Mouse (Mus musculus) adrenal gland, adult (tissue): ENCODE results near the gene Lgi1.
A peak's percentile ranks its signal among the peaks of the same experiment; 100 is the strongest.

Experiments used
- DNase-seq, 2 experiments: peaks; one replicate each; pipeline ENCODE4 v3.0.0; 2022 to 2023; ENCODE audit warnings: low spot score in 1 of 2; ENCODE audit not compliant: inconsistent age in 2 of 2

Gene Lgi1

DNA sequence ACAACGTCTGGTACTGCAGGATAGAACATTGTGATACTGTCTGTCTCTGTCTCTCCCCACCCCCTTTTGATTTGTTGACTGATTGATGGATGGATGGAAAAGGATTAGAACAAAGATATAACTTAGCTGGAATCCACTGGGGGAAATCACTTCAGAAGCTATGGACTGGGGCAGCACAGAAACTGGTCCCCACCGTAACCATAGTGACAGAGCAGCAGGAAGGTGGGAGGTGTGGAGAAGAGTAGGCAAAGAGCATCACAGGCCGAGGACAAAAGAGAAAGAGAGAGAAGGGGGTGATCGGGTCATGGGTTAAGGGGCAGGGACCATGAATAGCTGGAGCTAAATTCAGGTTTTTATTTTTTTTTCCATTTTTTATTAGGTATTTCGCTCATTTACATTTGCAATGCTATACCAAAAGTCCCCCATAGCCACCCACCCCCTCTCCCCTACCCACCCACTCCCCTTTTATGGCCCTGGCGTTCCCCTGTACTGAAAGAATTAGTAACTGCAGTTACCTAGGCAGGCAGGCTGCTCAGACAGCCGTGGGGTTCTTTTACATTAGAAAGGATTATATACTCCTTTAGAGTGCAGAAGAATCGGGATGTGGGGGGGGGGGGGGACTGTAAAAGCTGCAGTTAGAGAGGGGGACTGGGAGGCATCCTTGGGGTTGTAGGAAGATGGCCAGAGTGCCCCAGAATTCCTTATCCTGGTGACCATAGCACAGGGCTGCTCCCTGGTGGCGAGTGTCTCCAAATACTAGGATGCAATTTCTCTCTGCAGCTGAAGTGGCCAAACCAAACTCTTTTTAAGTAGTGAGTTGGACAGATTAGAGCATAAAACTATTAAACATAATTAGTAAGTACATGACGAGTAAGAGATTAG is 60.1 kb downstream of the Lgi1 start:
- DNase-seq, result peak in 1 of 2 experiments; percentile 25

DNA sequence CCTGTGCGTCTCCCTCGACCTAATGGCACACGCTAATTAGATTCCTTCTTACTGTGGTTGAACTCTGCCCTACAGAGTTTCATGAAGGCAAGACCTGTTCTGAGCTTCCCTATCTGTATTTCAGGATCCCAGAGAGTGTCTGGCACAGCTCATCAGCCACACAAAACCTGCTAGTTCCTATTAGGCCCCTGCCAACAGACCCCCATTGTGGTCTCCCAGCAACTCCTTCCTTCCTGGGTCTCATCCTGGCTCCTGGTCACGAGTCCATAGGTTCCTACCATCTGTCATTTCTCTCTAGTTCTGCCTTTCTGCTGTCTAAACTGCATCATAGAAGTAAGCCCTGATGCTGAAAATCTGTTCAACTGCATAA is 60.7 kb downstream of the Lgi1 start:
- DNase-seq, result no peak

- DNase-seq, result no peak
These were observed 61.5 kb downstream of the Lgi1 start for GRCm38 (mm10) chr19:38325854-38326253.

- DNase-seq, result no peak
These were observed 62.7 kb downstream of the Lgi1 start for GRCm38 (mm10) chr19:38327002-38327401.

- no peak for DNase-seq
These were observed 63.7 kb downstream of the Lgi1 start for GRCm38 (mm10) chr19:38328010-38328409.

GRCm38 (mm10) chr19:38329257-38329656 is 64.9 kb downstream of the Lgi1 start:
- no peak for DNase-seq

- no peak for DNase-seq
These were observed 66.7 kb downstream of the Lgi1 start for GRCm38 (mm10) chr19:38331072-38331471.

GRCm38 (mm10) chr19:38332245-38332644 is 67.9 kb downstream of the Lgi1 start:
- no peak for DNase-seq

DNA sequence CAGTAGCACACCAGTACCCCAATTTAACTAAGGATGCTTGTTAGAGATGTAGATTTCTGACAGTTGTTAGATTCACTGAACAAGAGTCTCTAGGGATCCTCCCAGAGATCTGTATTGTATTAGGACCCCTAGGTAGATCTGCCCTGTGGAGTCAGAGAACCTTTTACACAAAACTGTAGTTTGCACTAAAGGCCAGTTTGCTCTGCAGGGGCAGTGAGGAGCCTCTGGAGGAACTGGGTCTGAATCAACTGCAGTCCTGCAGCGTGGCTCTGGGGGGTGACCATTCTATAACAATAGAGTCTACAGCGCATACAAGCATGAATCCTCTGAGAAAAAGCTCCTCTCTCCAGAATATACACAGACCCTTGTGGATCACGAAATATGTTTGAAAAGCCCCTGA is 68.5 kb downstream of the Lgi1 start:
- DNase-seq, result no peak

GRCm38 (mm10) chr19:38336553-38336952 is 72.2 kb downstream of the Lgi1 start:
- DNase-seq, result no peak

DNA sequence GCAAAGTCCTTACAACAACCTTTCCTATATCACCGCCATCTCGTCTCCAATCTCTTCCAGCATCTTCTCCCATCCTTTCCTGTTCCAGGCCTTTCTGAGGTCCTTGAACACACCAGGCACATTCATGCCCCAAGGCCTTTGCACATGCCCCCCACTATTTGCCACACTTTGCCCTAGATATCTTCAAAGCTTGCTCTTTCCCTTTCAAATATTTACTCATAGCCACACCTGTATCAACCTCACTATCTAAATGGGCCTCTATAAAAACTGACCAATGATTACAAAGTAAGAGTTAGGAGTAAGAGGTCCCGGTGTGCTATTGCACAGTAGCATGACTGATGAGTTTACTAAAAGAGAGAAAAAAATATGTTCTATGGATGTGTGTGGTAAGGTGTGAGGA is 73.0 kb downstream of the Lgi1 start:
- no peak for DNase-seq

DNA sequence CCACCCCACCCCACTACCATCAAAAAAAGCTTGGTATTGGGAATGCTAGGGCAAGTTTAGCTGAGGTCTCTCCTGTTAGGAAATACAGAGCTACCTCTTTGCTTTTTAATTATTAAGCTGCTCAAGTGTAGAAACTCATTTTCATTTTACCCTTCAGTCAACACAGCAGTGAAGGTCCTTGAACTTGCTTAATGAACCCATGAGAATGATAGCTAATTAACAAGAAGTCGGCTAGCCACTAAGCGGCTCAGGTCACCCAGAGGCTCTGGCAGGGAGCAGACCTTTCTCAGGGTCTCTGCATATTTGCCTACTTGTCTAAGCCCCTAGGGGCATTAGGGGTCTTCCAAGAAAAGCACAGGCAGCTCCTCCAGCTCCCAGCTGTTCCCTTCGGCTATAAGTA is 75.4 kb downstream of the Lgi1 start:
- no peak for DNase-seq

DNA sequence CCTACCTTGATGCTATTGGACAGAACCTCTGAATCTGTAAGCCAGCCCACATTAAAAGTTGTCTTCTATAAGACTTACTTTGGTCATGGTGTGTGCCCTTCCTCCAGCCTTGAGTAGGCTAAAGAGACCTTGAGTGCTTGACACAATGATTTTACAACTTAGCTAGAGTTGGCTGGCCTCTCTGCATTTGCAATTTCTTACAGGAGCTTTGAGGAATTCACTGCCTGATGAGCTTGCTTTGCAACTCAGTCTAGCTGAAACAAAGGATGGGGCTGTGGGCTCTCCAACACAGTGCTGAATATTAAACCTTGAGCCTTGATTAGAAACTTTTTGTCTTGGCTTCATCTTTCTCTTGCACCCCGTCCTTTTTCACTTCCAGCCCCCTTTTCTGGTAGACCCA is 78.9 kb downstream of the Lgi1 start:
- no peak for DNase-seq

DNA sequence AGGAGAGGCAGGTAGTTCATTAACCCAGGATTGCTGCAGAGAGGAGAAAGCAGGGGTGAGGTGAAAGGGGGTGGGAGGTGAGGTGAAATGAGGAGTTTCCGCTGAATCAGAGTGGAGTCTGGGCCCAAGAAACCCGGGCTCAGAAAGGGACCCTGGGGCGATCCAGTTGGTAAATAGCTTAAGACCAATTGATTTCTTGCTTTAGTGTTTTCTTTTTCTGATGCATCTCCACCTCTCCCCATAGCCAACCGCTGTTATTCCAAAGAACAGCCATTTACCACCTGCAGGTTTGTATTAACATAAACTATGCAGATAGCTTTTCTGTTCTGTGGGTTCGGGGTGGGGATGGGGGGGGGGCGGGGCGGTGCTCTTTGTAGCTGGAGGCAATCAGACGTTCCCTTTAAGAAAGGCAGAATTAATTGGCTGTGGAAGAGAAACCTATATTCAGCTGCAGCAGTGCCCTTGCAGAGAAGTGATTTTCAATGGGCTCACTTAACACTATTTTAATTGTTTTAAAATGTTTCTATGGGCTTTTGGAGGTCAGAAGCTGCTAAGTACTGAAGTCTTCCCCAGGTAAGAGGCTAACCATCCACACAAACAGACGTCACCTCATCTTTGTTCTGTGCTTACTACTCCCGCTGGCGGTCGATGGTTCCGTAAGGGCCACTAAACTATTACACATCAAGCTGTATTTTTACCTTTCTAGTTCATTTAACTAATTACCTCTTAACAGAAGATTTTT is 84.1 kb downstream of the Lgi1 start:
- DNase-seq, result no peak

DNA sequence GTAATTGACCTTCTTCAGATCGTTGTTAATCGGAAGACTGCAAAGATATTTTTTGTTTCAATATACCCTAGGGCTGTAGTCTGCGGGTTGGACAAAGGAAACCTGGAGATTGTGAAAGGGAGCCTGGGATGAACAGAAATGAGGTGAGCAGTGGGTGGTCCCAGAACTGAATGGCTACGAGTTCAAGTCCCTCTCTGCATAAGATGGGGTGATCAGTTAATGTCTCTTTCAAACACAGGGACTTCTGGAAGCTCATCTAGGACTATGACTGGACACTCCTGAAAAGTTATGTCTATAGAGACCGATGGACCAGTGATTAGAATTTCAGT is 84.6 kb downstream of the Lgi1 start:
- no peak for DNase-seq

DNA sequence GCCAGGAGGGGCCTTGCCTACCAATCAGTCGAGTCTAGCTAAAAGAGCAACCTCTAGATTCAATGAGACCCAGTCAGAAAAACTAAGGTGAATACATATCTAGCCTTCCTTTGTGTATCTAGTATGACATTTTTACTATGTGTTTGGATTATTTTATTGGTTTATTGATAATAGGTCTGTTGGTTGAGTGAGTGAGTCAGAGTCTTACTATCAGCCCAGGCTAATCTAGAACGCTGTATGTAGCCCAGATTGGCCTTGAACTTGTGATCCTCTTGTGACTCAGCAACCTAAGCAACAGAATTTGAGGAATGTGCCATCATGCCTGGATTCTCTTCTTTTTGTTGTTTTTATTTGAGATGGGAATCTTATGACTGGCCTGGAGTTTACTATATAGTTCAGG is 86.9 kb downstream of the Lgi1 start:
- peak in 1 of 2 experiments; percentile 53 for DNase-seq

- DNase-seq, result no peak
These were observed 87.4 kb downstream of the Lgi1 start for GRCm38 (mm10) chr19:38351728-38352127.

- peak in 1 of 2 experiments; percentile 80 for DNase-seq
These were observed 88.3 kb downstream of the Lgi1 start for GRCm38 (mm10) chr19:38352495-38353130.

DNA sequence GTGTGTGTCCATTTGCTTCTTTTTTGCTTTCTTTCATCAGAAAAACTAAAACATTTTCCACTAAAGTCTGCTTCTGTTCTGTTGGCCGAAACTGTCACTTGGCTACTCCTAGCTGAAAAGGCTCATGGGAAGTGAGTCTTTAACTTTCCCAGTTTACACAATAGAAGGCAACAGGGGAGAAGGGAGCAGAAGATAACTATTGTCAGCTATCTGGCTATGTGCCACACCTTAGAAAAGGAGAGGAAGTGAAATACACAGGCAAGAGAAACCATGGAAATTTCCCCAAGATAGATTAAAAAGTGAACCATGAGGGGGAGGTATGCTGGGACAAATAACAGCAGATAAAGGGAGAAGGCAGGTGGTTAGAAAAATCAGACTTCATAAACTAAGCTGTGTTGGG is 89.9 kb downstream of the Lgi1 start:
- DNase-seq, result no peak

GRCm38 (mm10) chr19:38354819-38355360 is 90.6 kb downstream of the Lgi1 start:
- DNase-seq, result peak; percentile 36 to 65

DNA sequence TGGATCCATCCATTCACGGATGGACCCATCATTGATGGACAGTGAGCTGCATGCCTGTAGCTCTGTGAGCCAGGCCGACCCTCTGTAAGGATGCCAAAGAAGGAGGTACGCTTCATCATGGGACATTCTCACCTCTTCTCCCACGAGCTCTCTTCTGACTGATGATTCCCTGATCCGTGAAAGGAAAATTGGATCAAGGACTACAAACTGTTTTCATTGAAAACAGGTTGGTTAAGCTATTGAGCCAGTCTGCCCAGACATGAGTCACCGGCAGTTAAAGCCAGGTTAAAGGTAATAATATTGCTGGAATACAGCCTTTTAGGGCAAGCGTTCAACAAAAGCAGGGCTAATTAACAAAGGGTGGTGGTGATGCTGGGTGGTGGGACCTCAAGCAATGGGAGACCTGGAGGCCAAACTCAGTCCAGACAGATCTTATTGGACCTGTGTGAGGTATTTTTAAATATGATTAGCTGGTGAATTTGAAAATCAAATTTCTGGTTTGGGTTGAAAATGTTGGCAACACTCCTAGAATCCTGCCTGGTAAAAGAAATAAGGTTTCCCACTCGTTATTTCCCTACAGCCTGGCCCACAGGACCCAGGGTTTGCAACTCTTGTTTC is 92.0 kb downstream of the Lgi1 start:
- no peak for DNase-seq
